9 mouse cellular contexts compared by ENCODE assay signal in the genomic region with DNA sequence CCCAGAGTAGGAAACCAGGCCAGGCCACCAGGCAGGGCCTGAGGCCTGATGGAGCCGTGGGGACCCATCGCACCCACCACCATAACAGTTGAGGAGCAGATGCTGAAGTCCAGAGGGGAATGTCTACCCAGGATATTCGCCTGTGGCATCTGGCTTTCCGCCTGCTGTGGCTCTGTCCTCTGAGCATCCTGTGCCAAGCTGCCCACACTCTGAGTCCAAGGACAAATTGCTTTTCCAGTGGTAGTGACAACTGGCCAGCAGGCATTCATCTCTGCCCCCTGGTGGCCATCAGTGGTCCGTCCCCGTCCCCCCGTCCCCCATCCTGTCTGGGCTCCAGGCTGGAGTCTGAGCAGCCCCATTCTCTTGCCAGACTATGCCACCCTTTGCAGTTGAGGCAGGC. TPM values are rescaled to one million over a fixed set of nuclear protein-coding genes. Genes with fewer than 3 reads are reported as not detected.
DNase-seq lines count a peak whose midpoint lies in the region; ATAC-seq lines count a peak whose summit lies in the region.
"Had no signal": no experiment of that assay in that cellular context is flagged by ENCODE, and none has a peak within 500 bp of the region (broad histone marks: within the 10 kb centered on the region; RNA-seq: fewer than 3 reads in every experiment).

No protein-coding gene starts in this region.

- no peaks in the 10 kb centered on the region for H3K36me3 ChIP-seq in neural tube, embryonic 11.5 days (ENCODE audit: control insufficient read depth, insufficient read depth, low read length)

- H3K4me1 ChIP-seq in neural tube, embryonic 11.5 days (ENCODE audit: control insufficient read depth, insufficient read depth, low read length) = peaks cover 16% of the 10 kb centered on the region; the same call in 1 of the 2 replicates

- no peak overlapping the region for H3K27ac ChIP-seq in neural tube, embryonic 11.5 days (ENCODE audit: low read depth, low read length)
- H3K27ac ChIP-seq: lung, embryonic 15.5 days had no signal

- no peak overlapping the region for H3K9ac ChIP-seq in neural tube, embryonic 11.5 days (ENCODE audit: low read length)
- H3K9ac ChIP-seq: lung, embryonic 15.5 days had no signal

- no peak overlapping the region for H3K4me3 ChIP-seq in neural tube, embryonic 11.5 days (ENCODE audit: low read depth, low read length)
- H3K4me3 ChIP-seq: lung, embryonic 15.5 days had no signal

- no peak overlapping the region for H3K4me2 ChIP-seq in neural tube, embryonic 11.5 days (ENCODE audit: low read depth)
- H3K4me2 ChIP-seq: lung, embryonic 15.5 days had no signal

- WGBS in neural tube, embryonic 11.5 days = 52% methylated on average over 7 of the region's 7 CpGs

- H3K9me3 ChIP-seq in neural tube, embryonic 11.5 days (ENCODE audit: control insufficient read depth, low read length) = no peaks in the 10 kb centered on the region
- H3K9me3 ChIP-seq: lung, embryonic 15.5 days had no signal

- DNase-seq in layer of hippocampus, adult 11-12 months (ENCODE audit: low spot score) = peak; percentile 72
- DNase-seq in layer of hippocampus, adult 9-10 months (ENCODE audit: low spot score) = no peak
- peak; percentile 72 for DNase-seq in Muller cell, postnatal 12 days (ENCODE audit: inconsistent ontology term)
- peak; percentile 21 to 60 for DNase-seq in cerebellum, postnatal 25 days
- peak; percentile 56 for DNase-seq in heart, adult 8-10 months (ENCODE audit: low spot score)
- DNase-seq in layer of hippocampus, postnatal 25 days (ENCODE audit: extremely low spot score in 1 of 2, low spot score in 1 of 2) = peak; percentile 51 to 65
- DNase-seq in neural tube, embryonic 11.5 days (ENCODE audit: low spot score) = peak; percentile 62

- ATAC-seq in neural tube, embryonic 11.5 days (ENCODE audit: insufficient read depth, low FRiP score, low TSS enrichment) = 0 out of 2 replicates have a peak, but pooled peaks have one; percentile 13
- no peak for ATAC-seq in monocyte, adult 5-6 weeks (replicated peaks; ENCODE audit: insufficient number of reproducible peaks, low FRiP score, low TSS enrichment, poor library complexity, severe bottlenecking)

- no peaks in the 10 kb centered on the region for H3K27me3 ChIP-seq in neural tube, embryonic 11.5 days (ENCODE audit: control insufficient read depth, insufficient read depth, low read length)
- H3K27me3 ChIP-seq: lung, embryonic 15.5 days had no signal

RNA-seq across cellular contexts. Expression of a gene that starts 23.0 kb away (rescaled TPM):
- under 1 TPM in 3 of 4 experiments, not detected in 1; 0.26 to 0.73 (median 0.50) TPM for total RNA-seq in heart, adult 8-10 months (2022)
- 1 to 10 TPM; 1.0 to 1.1 TPM for total RNA-seq in layer of hippocampus, postnatal 25 days (2021)
- 12.1 and 12.2 TPM in 2 replicates for polyA plus RNA-seq in neural tube, embryonic 11.5 days (2014; fragmentation: Nextera tagmentation; extraction: Ambion mirVana)
- total RNA-seq in monocyte, adult 5-6 weeks (2017) = 17.7 to 39.6 TPM (median 31.0 TPM) in 3 replicates
